Mouse (Mus musculus): ENCODE data around the gene Wnt2. TPM values are rescaled to one million over a fixed set of nuclear protein-coding genes. Genes with fewer than 3 reads are reported as not detected.

Gene Wnt2
- polyA plus RNA-seq, 1 experiment from 2014 or later = 0.41 TPM

Other genes starting within 250 kb of the Wnt2 start
- not detected in 2 replicates for gene Asz1, start 78.5 kb upstream of the Wnt2 start, polyA plus RNA-seq (2014; fragmentation: Nextera tagmentation; extraction: Ambion mirVana)
- gene Cftr, start 140.1 kb upstream of the Wnt2 start, polyA plus RNA-seq (2014; fragmentation: Nextera tagmentation; extraction: Ambion mirVana) = not detected in 2 replicates